Mouse (Mus musculus) G1E-ER4 (cell line): ENCODE data around the gene Gm11639. TPM values are rescaled to one million over a fixed set of nuclear protein-coding genes. Genes with fewer than 3 reads are reported as not detected.
A peak's percentile ranks its signal among the peaks of the same experiment; 100 is the strongest.

Source experiments
- GATA1 ChIP-seq: IDR thresholded peaks from one replicate; pipeline ENCODE4 v1.8.0; 2012; ENCODE audit warnings: low read length, inconsistent platforms
- polyA plus RNA-seq: library from polyadenylated mRNA; stranded (reverse); fragments of >175 nt; gene quantifications from 2 replicates; pipeline ENCODE4 v1.2.3, GENCODE M21; 2012

The Gm11639 gene
- polyA plus RNA-seq, result not detected in 2 replicates

GRCm38 (mm10) chr11:104685548-104685947 is at the start of gene Gm11639:
Gm11639 (plus strand) TSS chr11:104685707.
- TF ChIP-seq GATA1, result no peak

DNA sequence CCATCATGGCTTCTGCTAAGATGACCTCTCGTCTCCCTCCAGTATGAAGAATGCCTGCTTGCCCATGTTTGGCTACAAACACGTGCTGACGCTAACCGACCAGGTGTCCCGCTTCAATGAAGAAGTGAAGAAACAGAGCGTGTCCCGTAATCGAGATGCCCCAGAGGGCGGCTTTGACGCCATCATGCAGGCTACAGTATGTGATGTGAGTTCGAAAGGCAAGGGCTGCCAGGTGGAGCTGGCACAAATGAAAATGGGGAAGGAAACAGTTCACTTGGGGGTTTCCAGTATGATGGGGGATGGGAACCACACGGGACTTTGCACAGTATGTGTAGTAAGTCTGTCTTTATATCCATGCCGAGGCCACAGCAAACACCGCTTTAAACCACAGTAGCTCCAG is 48.5 kb upstream of the Gm11639 start:
- TF ChIP-seq GATA1, result no peak

GRCm38 (mm10) chr11:104638006-104638405 is 47.5 kb upstream of the Gm11639 start:
- no peak for TF ChIP-seq GATA1

DNA sequence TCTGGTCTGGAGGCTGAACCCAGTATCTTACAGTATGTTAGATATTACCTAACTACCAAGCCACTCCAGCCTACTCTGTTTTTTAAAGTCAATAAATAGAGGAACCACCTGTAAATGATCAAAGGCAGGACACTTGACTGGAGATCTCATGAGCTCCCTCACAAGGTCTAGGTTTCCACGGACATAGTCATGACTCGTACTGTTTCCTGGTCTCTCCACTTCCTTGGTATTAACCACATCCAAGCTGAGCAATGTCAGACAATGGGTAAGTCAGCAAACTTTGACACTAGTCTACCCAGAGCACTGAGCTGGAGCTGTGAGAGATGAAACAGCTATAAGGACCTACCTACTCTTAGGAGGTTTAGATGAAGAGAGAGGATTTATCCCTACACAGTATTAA is 46.6 kb upstream of the Gm11639 start:
- no peak for TF ChIP-seq GATA1

DNA sequence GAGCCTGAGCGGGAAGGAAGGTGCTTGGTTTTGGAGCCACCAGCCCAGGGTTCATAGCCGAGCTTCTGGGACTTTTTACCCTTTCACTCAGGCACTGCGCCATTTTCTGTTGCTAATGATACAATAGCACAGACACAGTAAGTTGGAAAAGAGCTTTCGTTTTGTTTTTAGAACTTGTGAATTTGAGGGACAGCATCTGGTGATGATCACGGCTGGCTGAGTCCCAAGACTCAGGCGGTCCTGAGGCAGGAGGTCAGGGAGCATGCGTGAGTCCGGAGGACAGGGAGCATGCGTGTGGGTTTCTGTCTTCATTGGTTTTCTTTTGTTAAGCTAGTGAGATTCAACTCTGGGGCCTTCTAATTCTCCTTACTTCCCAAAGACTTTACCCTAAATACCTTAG is 45.9 kb upstream of the Gm11639 start:
- no peak for TF ChIP-seq GATA1

DNA sequence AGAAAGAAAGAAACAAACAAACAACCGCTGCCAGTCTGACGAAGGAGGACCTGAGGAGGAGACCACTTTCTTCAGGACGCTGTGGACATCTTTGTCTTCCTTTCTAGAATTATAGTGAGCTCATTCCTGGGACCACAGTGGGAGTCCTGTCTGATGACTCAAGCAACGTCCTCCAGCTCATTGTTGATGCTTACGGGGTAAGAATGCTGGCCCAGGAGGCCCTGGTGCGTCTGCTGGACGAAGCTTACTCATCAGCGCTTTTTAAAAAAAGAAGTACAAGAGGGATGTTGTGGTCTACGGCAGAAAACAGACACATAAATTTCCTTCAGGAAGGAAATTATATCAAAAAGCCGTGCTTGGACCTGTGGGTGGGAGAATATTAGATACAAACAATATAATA is 44.6 kb upstream of the Gm11639 start:
- no peak for TF ChIP-seq GATA1

GRCm38 (mm10) chr11:104643236-104643635 is 42.3 kb upstream of the Gm11639 start:
- TF ChIP-seq GATA1, result no peak

DNA sequence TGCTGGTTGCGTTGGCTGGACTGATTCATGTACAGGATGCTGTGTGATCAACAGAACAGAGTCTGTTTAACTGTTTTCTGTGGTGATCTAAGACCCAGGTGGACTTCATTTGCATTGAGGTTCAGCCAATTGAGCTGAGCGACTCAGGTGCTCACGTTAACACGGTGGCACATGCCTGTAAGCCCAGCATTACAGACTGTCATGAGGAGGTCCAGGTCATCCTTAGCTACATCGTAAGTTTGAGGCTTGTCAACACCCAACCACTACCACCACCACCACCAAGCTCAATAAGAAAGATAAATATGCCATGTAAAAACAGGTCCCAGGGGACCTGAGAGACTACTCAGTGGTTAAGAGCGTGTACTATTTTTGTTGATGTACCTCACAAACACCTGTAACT is 40.1 kb upstream of the Gm11639 start:
- TF ChIP-seq GATA1, result no peak

DNA sequence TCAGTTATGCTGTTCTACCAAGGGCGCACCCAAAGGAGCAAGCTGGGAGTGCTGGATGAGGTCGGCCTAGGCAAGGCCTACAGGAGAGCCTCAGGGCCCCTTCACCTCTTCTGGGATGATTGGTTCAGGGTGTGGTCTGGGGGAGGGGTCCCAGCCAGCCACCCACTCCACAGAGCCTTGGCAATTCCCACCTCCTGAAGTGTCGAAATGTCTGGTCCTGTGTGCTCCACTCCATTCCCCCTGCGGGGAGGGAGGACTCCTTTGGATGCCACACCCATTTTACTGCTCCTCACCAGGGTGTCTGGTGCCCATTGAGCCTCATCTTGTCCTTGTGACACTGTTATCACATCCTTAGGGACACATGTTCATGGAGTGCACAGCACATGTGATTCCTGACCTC is 39.3 kb upstream of the Gm11639 start:
- no peak for TF ChIP-seq GATA1

- TF ChIP-seq GATA1, result no peak
These were observed 38.9 kb upstream of the Gm11639 start for GRCm38 (mm10) chr11:104646611-104647010.

- no peak for TF ChIP-seq GATA1
These were observed 38.2 kb upstream of the Gm11639 start for GRCm38 (mm10) chr11:104647188-104647867.

- no peak for TF ChIP-seq GATA1
These were observed 36.9 kb upstream of the Gm11639 start for GRCm38 (mm10) chr11:104648571-104648970.

- TF ChIP-seq GATA1, result no peak
These were observed 24.9 kb upstream of the Gm11639 start for GRCm38 (mm10) chr11:104660599-104660998.

GRCm38 (mm10) chr11:104661106-104661505 is 24.4 kb upstream of the Gm11639 start:
- peak; percentile 80 for TF ChIP-seq GATA1

DNA sequence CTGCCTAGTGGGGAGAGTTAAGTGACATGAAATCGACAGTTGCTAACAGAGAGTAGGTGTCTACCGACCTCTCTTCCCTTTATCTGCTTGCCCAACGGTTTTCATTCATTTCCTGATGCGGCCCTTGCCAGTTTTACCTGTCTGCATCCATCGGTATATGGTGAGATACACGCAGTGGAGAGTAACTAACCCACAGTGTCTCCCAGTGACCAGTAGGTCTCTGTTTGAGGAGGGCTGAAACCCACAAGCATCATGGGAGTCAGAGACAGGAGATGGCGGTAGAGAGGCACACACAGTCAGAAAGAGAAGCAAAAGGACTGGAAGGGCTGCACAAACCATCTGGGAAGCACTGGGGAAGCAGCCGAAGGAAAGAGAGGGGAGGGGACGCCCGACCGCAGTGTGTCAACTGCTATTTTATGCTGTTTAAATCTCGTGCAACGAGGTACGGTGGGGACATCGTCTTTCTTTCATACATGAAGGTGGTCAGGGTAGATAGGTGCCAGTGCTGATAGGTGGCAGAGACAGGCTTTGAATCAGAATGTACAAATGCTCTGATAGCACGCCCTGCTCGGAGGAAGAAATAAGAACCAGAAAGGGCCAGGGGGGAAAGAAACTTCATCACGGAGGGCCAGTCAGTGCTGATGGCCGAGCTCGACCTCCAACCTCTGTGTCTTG is 23.8 kb upstream of the Gm11639 start:
- no peak for TF ChIP-seq GATA1

DNA sequence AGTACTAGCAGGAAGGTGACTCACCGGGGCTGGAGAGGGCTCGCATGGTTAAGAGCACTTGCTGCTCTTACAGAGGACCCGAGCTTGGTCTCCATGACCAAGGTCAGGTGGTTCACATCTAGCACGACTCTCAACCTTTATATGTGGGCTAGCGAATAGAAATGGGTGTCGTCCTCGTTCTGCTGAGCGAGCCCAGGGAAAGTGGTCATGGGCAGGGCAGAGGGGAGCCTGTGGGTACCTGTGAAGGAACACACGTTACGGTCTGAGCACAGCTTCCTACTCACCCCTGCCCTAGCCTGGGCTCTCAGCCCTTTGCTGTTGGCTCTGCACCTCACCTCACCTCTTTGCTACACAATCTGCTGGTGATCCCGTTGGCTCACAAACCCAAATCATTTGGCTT is 22.9 kb upstream of the Gm11639 start:
- TF ChIP-seq GATA1, result no peak

GRCm38 (mm10) chr11:104663241-104663877 is 22.1 kb upstream of the Gm11639 start:
- no peak for TF ChIP-seq GATA1
